Mouse (Mus musculus): ENCODE data around the gene Mfsd10. TPM values are rescaled to one million over a fixed set of nuclear protein-coding genes. Genes with fewer than 3 reads are reported as not detected.

Gene Mfsd10
- polyA plus RNA-seq, 1 experiment = 103 TPM

DNA sequence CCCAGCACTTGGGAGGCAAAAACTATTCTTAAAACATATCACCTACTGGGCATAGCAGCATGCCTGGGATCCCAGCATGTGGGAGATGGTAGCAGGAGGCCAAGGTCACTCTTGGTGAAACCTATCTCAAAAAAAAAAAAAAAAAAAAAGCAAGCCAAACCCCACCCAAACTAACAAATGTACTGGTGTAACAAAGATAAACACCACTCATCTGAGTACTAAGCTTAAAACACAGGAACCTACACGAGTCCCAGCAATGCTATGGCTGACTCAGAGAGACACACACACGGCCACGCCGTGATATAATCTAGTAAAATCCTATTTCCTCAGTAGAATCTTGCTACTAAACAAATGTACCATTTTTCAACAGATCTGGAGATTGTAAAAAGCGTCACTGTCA, 15.9 kb upstream of the Mfsd10 start:
- TF ChIP-seq POLR2A (IDR thresholded peaks at IDR 0.05; ENCODE audit: extremely low read depth, insufficient read depth, low read length) (no peak), CTCF (IDR thresholded peaks at IDR 0.05; ENCODE audit: extremely low read depth, insufficient read depth, low read length) (no peak)
- Histone ChIP-seq H3K27ac (ENCODE audit: insufficient read depth, low read length) (no peak overlapping the region), H3K4me1 (ENCODE audit: control insufficient read depth, insufficient read depth, low read length) (no peaks in the 10 kb centered on the region), H3K4me3 (ENCODE audit: insufficient read depth, low read length) (no peak overlapping the region)

DNA sequence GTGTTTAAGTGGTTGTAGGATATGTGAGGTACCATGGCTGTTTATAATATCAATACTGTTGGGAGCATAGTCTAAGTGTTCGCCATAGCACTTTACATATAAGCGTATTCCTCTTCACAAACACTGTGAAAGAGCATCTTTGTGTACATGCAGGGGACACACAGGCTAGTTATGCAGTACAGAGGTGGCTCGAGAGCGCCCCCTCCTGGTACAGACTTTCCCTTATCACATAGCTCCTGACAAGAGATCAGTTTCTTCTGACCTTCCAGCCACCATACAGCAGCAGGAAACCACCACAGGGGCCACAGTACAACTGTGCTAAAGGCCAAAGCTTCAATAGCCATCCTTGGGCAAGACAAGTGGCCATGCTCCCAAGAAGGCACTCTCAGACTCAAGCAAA, 10.6 kb upstream of the Mfsd10 start:
- no peak for TF ChIP-seq POLR2A (IDR thresholded peaks at IDR 0.05; ENCODE audit: extremely low read depth, insufficient read depth, low read length)
- peak; percentile 67 for TF ChIP-seq CTCF (IDR thresholded peaks at IDR 0.05; ENCODE audit: extremely low read depth, insufficient read depth, low read length)
- Histone ChIP-seq H3K4me1 (ENCODE audit: control insufficient read depth, insufficient read depth, low read length) (no peaks in the 10 kb centered on the region), H3K4me3 (ENCODE audit: insufficient read depth, low read length) (no peak overlapping the region), H3K27ac (ENCODE audit: insufficient read depth, low read length) (no peak overlapping the region)

- H3K27ac ChIP-seq (ENCODE audit: insufficient read depth, low read length) = no peak overlapping the region
- TF ChIP-seq POLR2A (IDR thresholded peaks at IDR 0.05; ENCODE audit: extremely low read depth, insufficient read depth, low read length) (no peak), CTCF (IDR thresholded peaks at IDR 0.05; ENCODE audit: extremely low read depth, insufficient read depth, low read length) (peak; percentile 77)
- H3K4me1 ChIP-seq (ENCODE audit: control insufficient read depth, insufficient read depth, low read length) = no peaks in the 10 kb centered on the region
- no peak overlapping the region for H3K4me3 ChIP-seq (ENCODE audit: insufficient read depth, low read length)
These were observed 5.9 kb upstream of the Mfsd10 start for GRCm38 (mm10) chr5:34642932-34643331.

DNA sequence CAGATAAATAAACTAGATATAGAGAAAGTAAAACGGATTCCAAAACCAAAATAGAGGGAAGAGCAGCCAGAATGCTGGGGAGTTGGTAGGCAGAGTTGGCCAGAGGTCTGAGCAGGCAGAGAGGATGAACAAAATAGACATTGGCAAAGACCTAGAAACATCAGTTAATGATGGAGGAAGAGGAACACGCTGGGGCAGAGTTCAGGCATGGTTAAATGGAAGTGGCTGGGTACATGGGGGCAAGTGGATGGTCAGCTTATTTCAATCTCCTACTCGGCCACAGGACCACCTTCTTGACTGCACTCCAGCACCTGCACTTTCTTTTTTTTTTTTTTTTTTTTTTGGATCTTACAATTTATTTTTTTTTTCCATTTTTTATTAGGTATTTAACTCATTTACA, 5.0 kb upstream of the Mfsd10 start:
- Histone ChIP-seq H3K27ac (ENCODE audit: insufficient read depth, low read length) (no peak overlapping the region), H3K4me3 (ENCODE audit: insufficient read depth, low read length) (no peak overlapping the region), H3K4me1 (ENCODE audit: control insufficient read depth, insufficient read depth, low read length) (no peaks in the 10 kb centered on the region)
- TF ChIP-seq CTCF (IDR thresholded peaks at IDR 0.05; ENCODE audit: extremely low read depth, insufficient read depth, low read length) (no peak), POLR2A (IDR thresholded peaks at IDR 0.05; ENCODE audit: extremely low read depth, insufficient read depth, low read length) (no peak)

- TF ChIP-seq CTCF (IDR thresholded peaks at IDR 0.05; ENCODE audit: extremely low read depth, insufficient read depth, low read length) (no peak), POLR2A (IDR thresholded peaks at IDR 0.05; ENCODE audit: extremely low read depth, insufficient read depth, low read length) (no peak)
- no peak overlapping the region for H3K27ac ChIP-seq (ENCODE audit: insufficient read depth, low read length)
- H3K4me1 ChIP-seq (ENCODE audit: control insufficient read depth, insufficient read depth, low read length) = no peaks in the 10 kb centered on the region
- H3K4me3 ChIP-seq (ENCODE audit: insufficient read depth, low read length) = no peak overlapping the region
These were observed 662 bp upstream of the Mfsd10 start for GRCm38 (mm10) chr5:34637591-34638156.

DNA sequence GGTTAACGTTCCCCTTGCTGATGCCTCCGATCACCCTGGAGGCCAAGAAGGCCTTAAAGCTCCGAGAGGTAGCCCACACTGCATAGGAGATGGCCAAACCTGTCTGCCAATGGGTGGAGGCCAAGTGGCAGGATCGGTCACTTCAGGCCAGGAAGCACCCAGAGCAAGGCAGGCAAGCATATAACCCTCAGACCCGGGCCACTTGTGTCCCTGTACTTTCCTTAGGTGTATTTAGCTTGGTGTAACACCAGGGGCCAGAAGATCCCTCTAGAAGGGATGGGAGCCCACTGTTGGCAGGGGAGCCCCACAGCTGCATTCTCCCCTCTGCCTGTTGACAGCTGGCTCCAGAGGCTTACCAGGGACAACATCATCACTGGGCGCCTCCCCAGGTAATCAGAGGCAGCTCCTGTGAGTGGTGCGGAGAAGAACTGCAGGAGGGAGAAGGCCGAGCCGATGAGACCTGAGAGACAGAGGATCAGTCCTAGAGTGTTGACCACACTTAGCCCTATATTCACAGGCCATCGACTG, 1.3 kb downstream of the Mfsd10 start:
- Histone ChIP-seq H3K27ac (ENCODE audit: insufficient read depth, low read length) (no peak overlapping the region), H3K4me3 (ENCODE audit: insufficient read depth, low read length) (peak overlapping the region; percentile 75), H3K4me1 (ENCODE audit: control insufficient read depth, insufficient read depth, low read length) (no peaks in the 10 kb centered on the region)
- no peak for TF ChIP-seq POLR2A (IDR thresholded peaks at IDR 0.05; ENCODE audit: extremely low read depth, insufficient read depth, low read length)
- TF ChIP-seq CTCF (IDR thresholded peaks at IDR 0.05; ENCODE audit: extremely low read depth, insufficient read depth, low read length) = no peak

- Histone ChIP-seq H3K27ac (ENCODE audit: insufficient read depth, low read length) (no peak overlapping the region), H3K4me3 (ENCODE audit: insufficient read depth, low read length) (no peak overlapping the region), H3K4me1 (ENCODE audit: control insufficient read depth, insufficient read depth, low read length) (no peaks in the 10 kb centered on the region)
- TF ChIP-seq POLR2A (IDR thresholded peaks at IDR 0.05; ENCODE audit: extremely low read depth, insufficient read depth, low read length) (no peak), CTCF (IDR thresholded peaks at IDR 0.05; ENCODE audit: extremely low read depth, insufficient read depth, low read length) (no peak)
These were observed 2.1 kb downstream of the Mfsd10 start for GRCm38 (mm10) chr5:34634746-34635400.

GRCm38 (mm10) chr5:34633641-34634040, 3.4 kb downstream of the Mfsd10 start:
- TF ChIP-seq CTCF (IDR thresholded peaks at IDR 0.05; ENCODE audit: extremely low read depth, insufficient read depth, low read length) = no peak
- TF ChIP-seq POLR2A (IDR thresholded peaks at IDR 0.05; ENCODE audit: extremely low read depth, insufficient read depth, low read length) = no peak
- Histone ChIP-seq H3K4me1 (ENCODE audit: control insufficient read depth, insufficient read depth, low read length) (no peaks in the 10 kb centered on the region), H3K4me3 (ENCODE audit: insufficient read depth, low read length) (no peak overlapping the region), H3K27ac (ENCODE audit: insufficient read depth, low read length) (no peak overlapping the region)

GRCm38 (mm10) chr5:34632996-34633395, 4.0 kb downstream of the Mfsd10 start:
- no peak overlapping the region for H3K4me3 ChIP-seq (ENCODE audit: insufficient read depth, low read length)
- no peak overlapping the region for H3K27ac ChIP-seq (ENCODE audit: insufficient read depth, low read length)
- H3K4me1 ChIP-seq (ENCODE audit: control insufficient read depth, insufficient read depth, low read length) = no peaks in the 10 kb centered on the region
- no peak for TF ChIP-seq CTCF (IDR thresholded peaks at IDR 0.05; ENCODE audit: extremely low read depth, insufficient read depth, low read length)
- TF ChIP-seq POLR2A (IDR thresholded peaks at IDR 0.05; ENCODE audit: extremely low read depth, insufficient read depth, low read length) = no peak

DNA sequence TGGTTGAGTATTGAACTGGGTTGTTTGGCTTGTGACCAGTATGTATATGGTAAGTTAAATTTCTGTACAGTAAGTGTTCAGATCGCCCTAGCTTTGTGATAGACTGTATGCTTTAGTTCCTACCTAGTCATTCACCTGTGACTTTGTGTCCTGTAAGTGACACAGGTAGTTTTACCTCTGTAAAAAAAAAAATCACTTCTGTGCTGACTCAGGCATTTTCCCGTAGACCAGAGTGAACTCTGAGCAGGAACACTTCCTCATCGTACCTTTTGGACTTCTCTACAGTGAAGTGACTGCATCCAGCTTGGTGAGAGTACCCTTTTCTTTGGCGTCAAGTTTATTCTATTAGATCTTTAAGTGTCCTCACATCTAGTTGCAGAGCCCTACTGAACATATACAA, 27.0 kb downstream of the Mfsd10 start:
- Histone ChIP-seq H3K27ac (ENCODE audit: insufficient read depth, low read length) (no peak overlapping the region), H3K4me3 (ENCODE audit: insufficient read depth, low read length) (no peak overlapping the region), H3K4me1 (ENCODE audit: control insufficient read depth, insufficient read depth, low read length) (peaks cover 4% of the 10 kb centered on the region)
- TF ChIP-seq CTCF (IDR thresholded peaks at IDR 0.05; ENCODE audit: extremely low read depth, insufficient read depth, low read length) (no peak), POLR2A (IDR thresholded peaks at IDR 0.05; ENCODE audit: extremely low read depth, insufficient read depth, low read length) (no peak)
